Mouse (Mus musculus): ENCODE data around the gene Htr3a. TPM values are rescaled to one million over a fixed set of nuclear protein-coding genes. Genes with fewer than 3 reads are reported as not detected.
A peak's percentile ranks its signal among the peaks of the same experiment; 100 is the strongest.

Htr3a gene
- polyA plus RNA-seq, 1 experiment from 2014 or later, result 3.4 TPM

DNA sequence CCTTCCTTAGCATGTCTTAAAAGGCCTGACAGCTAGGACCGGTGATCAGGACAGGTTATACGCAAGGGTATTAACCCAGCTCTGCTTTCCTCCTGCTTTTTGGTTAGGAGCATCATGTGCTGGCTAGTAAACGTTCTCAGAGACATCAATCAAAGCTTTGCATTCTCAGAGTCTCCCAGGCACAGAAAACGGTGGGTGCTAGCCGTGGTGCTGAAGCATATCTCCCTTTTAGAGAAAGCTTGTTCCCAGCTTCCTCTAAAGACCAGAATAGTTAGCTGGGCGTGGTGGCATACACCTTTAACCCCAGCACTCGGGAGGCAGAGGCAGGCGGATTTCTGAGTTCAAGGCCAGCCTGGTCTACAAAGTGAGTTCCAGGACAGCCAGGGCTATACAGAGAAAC is 12.3 kb downstream of the Htr3a start:
- Histone ChIP-seq H3K4me2 (ENCODE audit: low read depth, low read length) (no peak overlapping the region), H3K4me3 (ENCODE audit: low read depth, low read length) (no peak overlapping the region), H3K27ac (replicated peaks; ENCODE audit: low read depth, low read length) (no peak overlapping the region), H3K9me3 (ENCODE audit: control insufficient read depth, low read length) (no peaks in the 10 kb centered on the region), H3K9ac (ENCODE audit: low read depth, low read length) (no peak overlapping the region), H3K4me1 (ENCODE audit: control insufficient read depth, insufficient read depth, low read length) (no peaks in the 10 kb centered on the region), H3K36me3 (ENCODE audit: control insufficient read depth, insufficient read depth, low read length) (no peaks in the 10 kb centered on the region), H3K27me3 (replicated peaks; ENCODE audit: control insufficient read depth, insufficient read depth, low read length) (peaks cover 5% of the 10 kb centered on the region; the same call in 1 of the 2 replicates)
- DNase-seq (ENCODE audit: low spot score) (peak; percentile 74), ATAC-seq (ENCODE audit: low read depth) (no peak)
- WGBS, result 16% methylated on average over 8 of the region's 8 CpGs

DNA sequence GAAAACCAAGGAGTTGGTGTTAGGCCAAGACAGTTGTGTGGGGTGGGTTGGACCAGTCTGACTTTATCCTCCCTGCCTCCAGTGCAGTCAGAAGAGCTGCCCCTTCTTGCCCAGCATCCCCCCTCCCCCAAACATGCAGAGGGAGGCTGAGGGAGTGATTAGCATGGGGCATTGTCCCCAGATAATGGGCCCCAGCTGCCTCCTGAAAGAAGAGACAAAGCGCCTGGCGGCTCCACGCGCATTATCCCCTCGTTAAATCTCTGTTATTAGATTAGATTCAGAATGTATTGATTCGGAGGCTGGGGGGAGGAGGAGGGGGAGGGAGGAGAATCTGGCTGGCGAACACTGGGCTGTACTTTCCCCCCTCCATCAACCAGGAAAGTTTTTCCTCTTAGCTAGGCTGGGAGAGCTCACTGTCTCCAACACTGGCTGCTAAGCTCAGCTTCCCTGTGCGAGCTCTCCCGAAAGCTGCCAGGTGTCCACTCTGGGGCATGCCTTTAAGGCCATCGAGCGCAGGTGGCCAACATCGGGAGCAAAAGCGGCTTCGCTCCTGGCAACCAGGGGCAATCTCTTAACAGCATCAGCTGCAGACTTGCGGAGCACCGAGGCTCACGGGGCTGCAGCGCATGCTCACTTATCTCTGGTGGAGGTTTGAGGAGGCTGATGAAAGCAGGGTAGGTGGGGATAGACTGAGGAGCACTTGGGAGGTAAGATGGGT is 14.9 kb downstream of the Htr3a start:
- H3K27me3 ChIP-seq (replicated peaks; ENCODE audit: control insufficient read depth, insufficient read depth, low read length), result peaks cover 5% of the 10 kb centered on the region; the same call in 1 of the 2 replicates
- no peaks in the 10 kb centered on the region for H3K4me1 ChIP-seq (ENCODE audit: control insufficient read depth, insufficient read depth, low read length)
- no peak overlapping the region for H3K9ac ChIP-seq (ENCODE audit: low read depth, low read length)
- WGBS, result 12% methylated on average over 18 of the region's 18 CpGs
- no peaks in the 10 kb centered on the region for H3K36me3 ChIP-seq (ENCODE audit: control insufficient read depth, insufficient read depth, low read length)
- no peaks in the 10 kb centered on the region for H3K9me3 ChIP-seq (ENCODE audit: control insufficient read depth, low read length)
- DNase-seq (ENCODE audit: low spot score) (peak; percentile 62), ATAC-seq (ENCODE audit: low read depth) (peak; percentile 74)
- no peak overlapping the region for H3K4me3 ChIP-seq (ENCODE audit: low read depth, low read length)
- no peak overlapping the region for H3K27ac ChIP-seq (replicated peaks; ENCODE audit: low read depth, low read length)
- 0 out of 2 replicates have a peak overlapping the region, but pooled peaks have one; percentile 20 for H3K4me2 ChIP-seq (ENCODE audit: low read depth, low read length)

DNA sequence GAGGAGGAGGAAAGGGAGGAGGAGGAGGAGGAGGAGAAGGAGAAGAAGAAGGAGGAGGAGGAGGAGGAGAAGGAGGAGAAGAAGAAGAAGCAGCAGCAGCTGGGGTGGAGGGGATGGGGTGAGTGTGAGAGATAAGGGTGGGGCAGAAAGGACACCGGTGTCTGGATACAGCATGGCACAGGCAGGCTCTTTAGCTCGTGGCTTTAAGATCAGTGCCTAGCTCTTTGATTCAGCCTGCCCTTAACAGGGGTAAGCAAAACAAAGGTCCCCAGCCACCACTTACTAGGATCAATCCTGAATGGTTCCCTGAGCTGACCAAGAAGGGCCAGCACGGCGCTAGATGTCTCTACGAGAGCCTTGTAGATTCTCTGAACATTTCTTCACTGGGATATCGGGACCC is 16.1 kb downstream of the Htr3a start:
- H3K4me2 ChIP-seq (ENCODE audit: low read depth, low read length), result no peak overlapping the region
- DNase-seq (ENCODE audit: low spot score), result no peak
- H3K27ac ChIP-seq (replicated peaks; ENCODE audit: low read depth, low read length), result no peak overlapping the region
- WGBS, result 76% methylated on average over 6 of the region's 6 CpGs
- H3K4me1 ChIP-seq (ENCODE audit: control insufficient read depth, insufficient read depth, low read length), result no peaks in the 10 kb centered on the region
- H3K4me3 ChIP-seq (ENCODE audit: low read depth, low read length), result no peak overlapping the region
- no peaks in the 10 kb centered on the region for H3K36me3 ChIP-seq (ENCODE audit: control insufficient read depth, insufficient read depth, low read length)
- no peaks in the 10 kb centered on the region for H3K9me3 ChIP-seq (ENCODE audit: control insufficient read depth, low read length)
- ATAC-seq (ENCODE audit: low read depth), result no peak
- H3K27me3 ChIP-seq (replicated peaks; ENCODE audit: control insufficient read depth, insufficient read depth, low read length), result peaks cover 5% of the 10 kb centered on the region; the same call in 1 of the 2 replicates
- H3K9ac ChIP-seq (ENCODE audit: low read depth, low read length), result no peak overlapping the region

DNA sequence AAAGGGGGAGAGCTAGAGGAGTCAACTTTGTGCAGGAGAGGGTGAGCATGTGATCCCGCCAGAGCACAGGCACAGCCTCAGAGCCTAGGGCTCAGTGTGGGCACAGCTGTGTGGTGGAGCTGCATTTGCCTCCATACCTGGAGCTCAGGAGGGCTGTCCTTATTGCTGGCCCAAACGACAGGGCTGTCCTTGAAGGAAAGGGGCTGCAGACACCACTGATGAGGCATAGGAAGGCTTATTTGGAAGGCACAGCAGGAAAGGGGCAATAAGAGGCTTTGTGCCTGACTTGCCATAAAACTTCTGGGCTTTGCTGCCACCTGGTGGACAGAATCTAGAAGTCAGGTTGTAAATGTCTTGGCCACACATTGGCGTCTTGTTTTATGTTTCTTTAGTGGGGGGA is 16.9 kb downstream of the Htr3a start:
- peaks cover 5% of the 10 kb centered on the region; the same call in 1 of the 2 replicates for H3K27me3 ChIP-seq (replicated peaks; ENCODE audit: control insufficient read depth, insufficient read depth, low read length)
- no peak for ATAC-seq (ENCODE audit: low read depth)

DNA sequence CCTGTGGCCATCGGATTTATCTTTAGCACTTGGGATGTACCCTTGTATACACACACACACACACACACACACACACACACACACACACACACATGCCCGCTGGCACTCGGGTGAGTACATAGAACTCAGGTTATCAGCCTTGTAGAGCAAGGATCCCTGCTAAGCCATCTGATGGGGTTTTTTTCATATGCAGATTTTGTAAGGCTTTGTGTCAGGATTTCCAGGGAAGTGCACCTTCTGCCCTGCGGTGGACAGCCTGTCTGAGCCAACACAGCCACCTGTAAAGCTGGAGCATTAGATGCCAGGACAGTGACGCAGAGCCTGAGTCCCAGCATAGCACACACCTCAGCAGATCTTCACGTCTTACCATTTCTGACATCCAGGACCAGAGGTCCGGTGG is 21.8 kb downstream of the Htr3a start:
- no peak overlapping the region for H3K27ac ChIP-seq (replicated peaks; ENCODE audit: low read depth, low read length)
- H3K36me3 ChIP-seq (ENCODE audit: control insufficient read depth, insufficient read depth, low read length), result no peaks in the 10 kb centered on the region
- no peak overlapping the region for H3K4me3 ChIP-seq (ENCODE audit: low read depth, low read length)
- no peak for ATAC-seq (ENCODE audit: low read depth)
- no peak overlapping the region for H3K9ac ChIP-seq (ENCODE audit: low read depth, low read length)
- H3K9me3 ChIP-seq (ENCODE audit: control insufficient read depth, low read length), result no peaks in the 10 kb centered on the region
- no peak overlapping the region for H3K4me2 ChIP-seq (ENCODE audit: low read depth, low read length)
- H3K4me1 ChIP-seq (ENCODE audit: control insufficient read depth, insufficient read depth, low read length), result no peaks in the 10 kb centered on the region
- DNase-seq (ENCODE audit: low spot score), result no peak
- 73% methylated on average over 7 of the region's 7 CpGs for WGBS
- no peaks in the 10 kb centered on the region for H3K27me3 ChIP-seq (replicated peaks; ENCODE audit: control insufficient read depth, insufficient read depth, low read length)

More for the DNA sequence above, 16.9 kb downstream of the Htr3a start:
- peak; percentile 79 for DNase-seq (ENCODE audit: low spot score)
- H3K27ac ChIP-seq (replicated peaks; ENCODE audit: low read depth, low read length), result no peak overlapping the region
- WGBS, result 32% methylated on average over 3 of the region's 3 CpGs
- H3K9me3 ChIP-seq (ENCODE audit: control insufficient read depth, low read length), result no peaks in the 10 kb centered on the region
- H3K9ac ChIP-seq (ENCODE audit: low read depth, low read length), result no peak overlapping the region
- H3K4me3 ChIP-seq (ENCODE audit: low read depth, low read length), result no peak overlapping the region
- H3K36me3 ChIP-seq (ENCODE audit: control insufficient read depth, insufficient read depth, low read length), result no peaks in the 10 kb centered on the region
- H3K4me2 ChIP-seq (ENCODE audit: low read depth, low read length), result no peak overlapping the region
- no peaks in the 10 kb centered on the region for H3K4me1 ChIP-seq (ENCODE audit: control insufficient read depth, insufficient read depth, low read length)

DNA sequence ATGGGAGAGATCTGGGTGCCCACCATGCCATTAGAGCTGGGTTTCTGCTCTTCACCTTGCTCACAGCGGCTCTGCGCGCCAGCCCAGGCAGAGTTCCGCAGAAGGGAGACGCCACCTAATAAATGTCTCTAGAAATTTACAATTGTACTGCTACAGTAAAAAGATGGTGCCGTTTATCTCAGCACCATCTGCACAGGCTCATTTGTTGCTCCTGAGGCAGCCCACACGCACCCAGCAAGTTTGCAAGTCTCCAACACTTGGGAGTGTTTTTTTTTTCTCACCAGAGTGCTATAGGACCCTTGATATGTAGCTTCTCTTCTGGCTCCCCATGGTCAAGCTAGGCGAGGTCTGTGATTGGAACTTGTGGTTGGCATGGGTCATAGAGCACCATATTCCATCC is 38.0 kb downstream of the Htr3a start:
- ATAC-seq (ENCODE audit: low read depth), result no peak
- no peaks in the 10 kb centered on the region for H3K4me1 ChIP-seq (ENCODE audit: control insufficient read depth, insufficient read depth, low read length)
- no peaks in the 10 kb centered on the region for H3K27me3 ChIP-seq (replicated peaks; ENCODE audit: control insufficient read depth, insufficient read depth, low read length)
- no peak for DNase-seq (ENCODE audit: low spot score)
- H3K4me3 ChIP-seq (ENCODE audit: low read depth, low read length), result no peak overlapping the region
- H3K9me3 ChIP-seq (ENCODE audit: control insufficient read depth, low read length), result no peaks in the 10 kb centered on the region
- WGBS, result 87% methylated on average over 8 of the region's 8 CpGs
- no peak overlapping the region for H3K27ac ChIP-seq (replicated peaks; ENCODE audit: low read depth, low read length)
- H3K9ac ChIP-seq (ENCODE audit: low read depth, low read length), result no peak overlapping the region
- H3K4me2 ChIP-seq (ENCODE audit: low read depth, low read length), result no peak overlapping the region
- no peaks in the 10 kb centered on the region for H3K36me3 ChIP-seq (ENCODE audit: control insufficient read depth, insufficient read depth, low read length)

DNA sequence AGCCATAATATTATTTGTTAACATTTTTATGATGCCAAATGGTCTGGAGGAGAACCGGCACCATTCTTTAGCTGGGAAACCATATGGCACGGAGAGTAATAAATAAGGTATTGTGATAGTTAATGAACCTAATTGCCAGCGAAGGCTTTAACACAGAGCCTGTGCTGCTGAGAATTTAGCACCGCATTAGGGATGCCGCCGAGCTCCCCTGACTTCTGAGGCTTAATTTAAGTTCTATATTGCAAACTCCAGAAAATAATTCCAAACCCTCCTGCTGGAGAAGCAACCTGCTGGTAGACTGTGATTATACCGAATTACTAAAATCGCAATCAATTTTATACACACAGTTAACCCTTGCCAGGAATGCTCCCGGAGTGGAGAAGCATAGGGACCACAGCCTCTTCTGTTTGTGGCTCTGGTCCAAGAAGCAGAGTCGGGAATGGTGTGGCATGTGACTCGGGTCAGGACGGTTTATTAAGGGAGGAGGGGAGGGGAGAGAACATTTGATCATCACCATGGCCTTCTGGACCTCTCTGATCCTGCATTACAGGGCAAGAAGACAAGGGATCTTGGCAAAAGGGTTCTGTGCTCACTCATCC is 44.3 kb downstream of the Htr3a start:
- Histone ChIP-seq H3K4me3 (ENCODE audit: low read depth, low read length) (no peak overlapping the region), H3K27ac (replicated peaks; ENCODE audit: low read depth, low read length) (no peak overlapping the region), H3K4me2 (ENCODE audit: low read depth, low read length) (no peak overlapping the region), H3K9ac (ENCODE audit: low read depth, low read length) (no peak overlapping the region), H3K9me3 (ENCODE audit: control insufficient read depth, low read length) (no peaks in the 10 kb centered on the region), H3K27me3 (replicated peaks; ENCODE audit: control insufficient read depth, insufficient read depth, low read length) (no peaks in the 10 kb centered on the region), H3K4me1 (ENCODE audit: control insufficient read depth, insufficient read depth, low read length) (no peaks in the 10 kb centered on the region), H3K36me3 (ENCODE audit: control insufficient read depth, insufficient read depth, low read length) (no peaks in the 10 kb centered on the region)
- no peak for DNase-seq (ENCODE audit: low spot score)
- WGBS, result 63% methylated on average over 12 of the region's 12 CpGs
- ATAC-seq (ENCODE audit: low read depth), result no peak

DNA sequence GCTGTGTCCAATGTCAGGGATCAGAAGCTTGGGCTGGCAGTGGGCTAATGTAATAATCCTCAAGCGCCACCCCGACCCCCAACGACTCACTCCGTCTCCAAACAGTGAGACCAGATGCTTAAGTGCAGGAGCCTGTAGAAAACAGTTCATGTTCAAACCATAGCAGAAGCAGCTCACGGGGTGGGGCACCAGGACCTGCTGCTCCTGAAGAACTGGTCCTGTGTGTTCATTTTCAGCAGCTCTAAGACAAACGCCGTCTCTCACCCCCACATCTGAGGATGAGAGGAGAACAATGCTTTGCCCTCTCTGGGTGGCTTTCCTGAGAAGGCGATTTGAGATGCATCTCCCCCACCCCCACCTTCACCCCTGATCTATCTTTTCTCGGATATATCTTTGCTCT is 45.7 kb downstream of the Htr3a start:
- 0 out of 2 replicates have a peak, but pooled peaks cover 2% of the 10 kb centered on the region for H3K27me3 ChIP-seq (replicated peaks; ENCODE audit: control insufficient read depth, insufficient read depth, low read length)
- H3K4me2 ChIP-seq (ENCODE audit: low read depth, low read length), result no peak overlapping the region
- no peak overlapping the region for H3K4me3 ChIP-seq (ENCODE audit: low read depth, low read length)
- no peak overlapping the region for H3K27ac ChIP-seq (replicated peaks; ENCODE audit: low read depth, low read length)
- H3K4me1 ChIP-seq (ENCODE audit: control insufficient read depth, insufficient read depth, low read length), result no peaks in the 10 kb centered on the region
- peak; percentile 15; the same call in 1 of the 2 replicates for ATAC-seq (ENCODE audit: low read depth)
- H3K9me3 ChIP-seq (ENCODE audit: control insufficient read depth, low read length), result no peaks in the 10 kb centered on the region
- DNase-seq (ENCODE audit: low spot score), result peak; percentile 65
- WGBS, result 33% methylated on average over 9 of the region's 9 CpGs
- H3K36me3 ChIP-seq (ENCODE audit: control insufficient read depth, insufficient read depth, low read length), result no peaks in the 10 kb centered on the region
- no peak overlapping the region for H3K9ac ChIP-seq (ENCODE audit: low read depth, low read length)

DNA sequence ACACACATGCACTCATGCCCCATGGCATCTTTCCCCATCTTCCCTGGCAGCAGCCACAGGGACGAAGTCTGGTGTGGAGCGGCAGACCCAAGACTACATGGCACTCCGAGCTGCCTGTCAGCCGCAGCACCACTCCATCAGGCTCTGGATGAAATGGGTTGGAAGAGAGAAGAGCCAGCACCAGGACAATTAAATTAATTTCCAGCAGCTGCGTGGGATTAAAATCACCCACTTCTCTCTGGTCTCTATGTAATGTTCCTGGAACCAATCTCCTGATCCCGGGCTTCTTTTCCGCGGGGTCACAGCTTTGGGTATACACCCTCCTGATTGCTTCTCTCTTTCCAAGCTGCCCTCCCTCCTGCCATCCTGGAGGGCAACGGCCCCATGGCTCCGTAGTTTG is 49.4 kb downstream of the Htr3a start:
- DNase-seq (ENCODE audit: low spot score), result no peak
- Histone ChIP-seq H3K9ac (ENCODE audit: low read depth, low read length) (no peak overlapping the region), H3K4me2 (ENCODE audit: low read depth, low read length) (no peak overlapping the region), H3K27ac (replicated peaks; ENCODE audit: low read depth, low read length) (no peak overlapping the region), H3K4me1 (ENCODE audit: control insufficient read depth, insufficient read depth, low read length) (no peaks in the 10 kb centered on the region), H3K4me3 (ENCODE audit: low read depth, low read length) (no peak overlapping the region), H3K36me3 (ENCODE audit: control insufficient read depth, insufficient read depth, low read length) (no peaks in the 10 kb centered on the region), H3K27me3 (replicated peaks; ENCODE audit: control insufficient read depth, insufficient read depth, low read length) (0 out of 2 replicates have a peak, but pooled peaks cover 2% of the 10 kb centered on the region), H3K9me3 (ENCODE audit: control insufficient read depth, low read length) (no peaks in the 10 kb centered on the region)
- 55% methylated on average over 6 of the region's 10 CpGs for WGBS
- ATAC-seq (ENCODE audit: low read depth), result no peak
